Mouse (Mus musculus) CH12.LX (cell line): ENCODE measurements around the gene March5.

ENCODE experiments used
- CTCF ChIP-seq, 2 experiments: IDR thresholded peaks in 1 of 2; conservative IDR thresholded peaks in 1 of 2; 2 replicates each; pipeline ENCODE4 v1.5.1; 2011 to 2012; ENCODE audit warnings: low read depth in 2 of 2, low read length in 2 of 2, improper control_type of control experiment in 1 of 2, inconsistent platforms in 1 of 2, mild to moderate bottlenecking in 1 of 2, moderate library complexity in 1 of 2
- KAT2A ChIP-seq: IDR thresholded peaks from 2 replicates; pipeline ENCODE4 v1.6.1; 2012; ENCODE audit warnings: low read length, improper control_type of control experiment, inconsistent platforms; ENCODE audit not compliant: insufficient replicate concordance
- SMC3 ChIP-seq: IDR thresholded peaks from 2 replicates; pipeline ENCODE4 v1.6.1; 2011; ENCODE audit warnings: low read depth, low read length, improper control_type of control experiment

GRCm38 (mm10) chr19:37199889-37200288 is 7.5 kb upstream of the March5 start:
- no peak for TF ChIP-seq CTCF (conservative IDR thresholded peaks at IDR 0.05 in 1 of 2, IDR thresholded peaks at IDR 0.05 in 1 of 2; ENCODE audit: low read depth in 2 of 2, low read length in 2 of 2)
- no peak for TF ChIP-seq SMC3
- no peak for TF ChIP-seq KAT2A
